Mouse (Mus musculus) layer of hippocampus, adult 11-12 months (tissue): ENCODE results near the gene Galnt17.
A peak's percentile ranks its signal among the peaks of the same experiment; 100 is the strongest.

Experiments
- DNase-seq: peaks from one replicate; pipeline ENCODE4 v3.0.0; 2022; ENCODE audit warnings: low spot score

Gene Galnt17

GRCm38 (mm10) chr5:131020936-131021335 is 287.4 kb downstream of the Galnt17 start:
- DNase-seq, result peak; percentile 33

- no peak for DNase-seq
Observed at GRCm38 (mm10) chr5:131019346-131019965, 288.8 kb downstream of the Galnt17 start.

- no peak for DNase-seq
Observed at GRCm38 (mm10) chr5:131016066-131016465, 292.2 kb downstream of the Galnt17 start.

- DNase-seq, result no peak
Observed at GRCm38 (mm10) chr5:131015341-131015740, 293.0 kb downstream of the Galnt17 start.

- no peak for DNase-seq
Observed at GRCm38 (mm10) chr5:131013816-131014215, 294.5 kb downstream of the Galnt17 start.

- no peak for DNase-seq
Observed at GRCm38 (mm10) chr5:131013101-131013500, 295.2 kb downstream of the Galnt17 start.

GRCm38 (mm10) chr5:131009510-131009909 is 298.8 kb downstream of the Galnt17 start:
- no peak for DNase-seq

- no peak for DNase-seq
Observed at GRCm38 (mm10) chr5:131008507-131008906, 299.8 kb downstream of the Galnt17 start.

GRCm38 (mm10) chr5:131007871-131008505 is 300.3 kb downstream of the Galnt17 start:
- DNase-seq, result peak; percentile 59

- peak; percentile 86 for DNase-seq
Observed at GRCm38 (mm10) chr5:131007198-131007597, 301.1 kb downstream of the Galnt17 start.

GRCm38 (mm10) chr5:131006524-131006923 is 301.8 kb downstream of the Galnt17 start:
- no peak for DNase-seq

- DNase-seq, result no peak
Observed at GRCm38 (mm10) chr5:131000572-131000971, 307.7 kb downstream of the Galnt17 start.

- no peak for DNase-seq
Observed at GRCm38 (mm10) chr5:130979321-130979720, 329.0 kb downstream of the Galnt17 start.

- no peak for DNase-seq
Observed at GRCm38 (mm10) chr5:130978871-130979270, 329.4 kb downstream of the Galnt17 start.

GRCm38 (mm10) chr5:130977999-130978398 is 330.3 kb downstream of the Galnt17 start:
- DNase-seq, result no peak

GRCm38 (mm10) chr5:130952361-130952760 is 355.9 kb downstream of the Galnt17 start:
- DNase-seq, result peak; percentile 30

- DNase-seq, result peak; percentile 26
Observed at GRCm38 (mm10) chr5:130950894-130951400, 357.4 kb downstream of the Galnt17 start.

- DNase-seq, result no peak
Observed at GRCm38 (mm10) chr5:130950421-130950820, 357.9 kb downstream of the Galnt17 start.

GRCm38 (mm10) chr5:130949710-130950109 is 358.6 kb downstream of the Galnt17 start:
- DNase-seq, result no peak

- DNase-seq, result peak; percentile 44
Observed at GRCm38 (mm10) chr5:130938911-130939608, 369.2 kb downstream of the Galnt17 start.

- DNase-seq, result peak; percentile 40
Observed at GRCm38 (mm10) chr5:130938274-130938741, 370.0 kb downstream of the Galnt17 start.

GRCm38 (mm10) chr5:130930999-130931398 is 377.3 kb downstream of the Galnt17 start:
- DNase-seq, result no peak

- no peak for DNase-seq
Observed at GRCm38 (mm10) chr5:130927794-130928149, 380.5 kb downstream of the Galnt17 start.
